Mouse (Mus musculus): ENCODE results near the gene Actr6. TPM values are rescaled to one million over a fixed set of nuclear protein-coding genes. Genes with fewer than 3 reads are reported as not detected.
A peak's percentile ranks its signal among the peaks of the same experiment; 100 is the strongest.

The Actr6 gene
- polyA plus RNA-seq (2015; fragmentation: Nextera tagmentation; extraction: Ambion mirVana): 29.5 and 33.6 TPM in 2 replicates

DNA sequence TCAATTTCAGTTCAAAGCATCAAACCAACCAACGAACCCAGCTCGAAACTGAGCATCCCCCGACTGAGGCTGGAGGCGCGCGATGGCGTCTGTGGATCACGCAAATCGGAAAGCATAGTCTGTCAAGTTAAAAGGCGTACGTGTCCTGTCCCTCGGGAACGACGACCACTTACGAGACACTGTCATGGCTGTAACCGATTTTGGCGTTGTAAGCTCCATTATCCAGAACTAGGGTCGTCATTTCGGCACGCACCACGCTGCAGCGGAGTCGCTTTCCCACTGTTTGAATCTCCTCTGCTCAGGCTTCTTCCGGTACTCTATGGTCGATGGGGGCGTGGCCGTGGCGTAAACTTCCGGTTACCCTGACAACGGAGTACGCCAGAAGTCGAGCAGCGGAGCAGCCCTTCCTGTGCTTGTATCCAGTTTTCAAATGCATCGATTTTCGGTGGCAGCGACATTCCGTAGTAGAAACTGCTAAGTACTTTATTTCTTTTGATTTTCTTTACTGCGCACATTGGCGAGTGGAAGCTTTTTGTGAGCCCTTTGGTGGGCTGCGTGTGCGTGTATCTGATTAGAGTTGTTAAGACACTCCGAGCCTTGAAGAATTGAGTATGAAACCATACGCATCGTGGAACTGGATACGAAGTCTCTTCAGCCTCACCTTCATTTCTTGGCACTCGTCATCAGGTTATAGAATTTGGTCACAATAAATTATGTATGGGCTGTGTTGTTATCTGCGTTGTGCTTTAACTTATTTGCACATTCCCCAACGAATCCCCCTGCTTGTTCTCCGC, at the start of gene Actr6:
Actr6 (minus strand) TSS at position 295 of the 794 bp plus-strand sequence.
- peak within 1 kb of the TSS; percentile 63 for H3K9ac ChIP-seq
- peak within 1 kb of the TSS; percentile 78 for H3K4me3 ChIP-seq (replicated peaks)
- no peaks in the 10 kb centered on the region; the same call in 1 of the 2 replicates for H3K36me3 ChIP-seq
- H3K27me3 ChIP-seq: no peaks in the 10 kb centered on the region
- H3K4me2 ChIP-seq (replicated peaks): peak within 1 kb of the TSS; percentile 71
- peak; percentile 93 for ATAC-seq (ENCODE audit: insufficient number of reproducible peaks, low FRiP score, low TSS enrichment, low read depth)
- H3K9me3 ChIP-seq (replicated peaks): no peaks in the 10 kb centered on the region
- under 1% methylated on average over 49 of the region's 49 CpGs for WGBS
- peaks cover 11% of the 10 kb centered on the region for H3K4me1 ChIP-seq
- peak within 1 kb of the TSS; percentile 71 for H3K27ac ChIP-seq (replicated peaks)

DNA sequence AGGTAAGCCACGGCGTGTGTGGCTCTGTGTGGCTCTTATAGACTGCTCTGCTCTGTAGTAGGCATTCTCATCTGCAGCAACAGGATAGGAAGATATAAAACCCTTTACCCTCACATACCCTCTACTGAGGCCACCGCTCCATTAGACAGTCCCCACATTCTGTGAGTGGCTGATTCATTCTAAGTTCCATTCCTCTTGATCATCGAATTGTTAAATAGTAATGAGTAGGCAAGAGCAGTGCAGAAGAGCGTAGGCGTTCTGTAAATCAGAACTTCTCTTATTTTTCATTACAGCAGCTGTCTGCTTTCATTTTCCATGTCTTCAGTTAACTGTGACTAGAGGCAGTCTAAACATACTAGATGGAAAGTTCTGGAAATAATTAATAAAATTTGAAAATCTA, 43.9 kb upstream of the Actr6 start:
- Histone ChIP-seq H3K27ac (replicated peaks) (no peak overlapping the region), H3K36me3 (peaks cover under 1% of the 10 kb centered on the region; the same call in 1 of the 2 replicates), H3K27me3 (no peaks in the 10 kb centered on the region), H3K4me2 (replicated peaks) (no peak overlapping the region), H3K4me3 (replicated peaks) (no peak overlapping the region), H3K9me3 (replicated peaks) (no peaks in the 10 kb centered on the region), H3K9ac (no peak overlapping the region), H3K4me1 (no peaks in the 10 kb centered on the region)
- ATAC-seq (ENCODE audit: insufficient number of reproducible peaks, low FRiP score, low TSS enrichment, low read depth): no peak
- 86% methylated on average over 6 of the region's 6 CpGs for WGBS

- no peaks in the 10 kb centered on the region; the same call in 1 of the 2 replicates for H3K36me3 ChIP-seq
- WGBS: 46% methylated on average over 2 of the region's 2 CpGs
- no peak overlapping the region for H3K27ac ChIP-seq (replicated peaks)
- H3K4me1 ChIP-seq: no peaks in the 10 kb centered on the region
- H3K9me3 ChIP-seq (replicated peaks): no peaks in the 10 kb centered on the region
- no peak overlapping the region for H3K4me2 ChIP-seq (replicated peaks)
- no peak for ATAC-seq (ENCODE audit: insufficient number of reproducible peaks, low FRiP score, low TSS enrichment, low read depth)
- H3K27me3 ChIP-seq: no peaks in the 10 kb centered on the region
- H3K4me3 ChIP-seq (replicated peaks): no peak overlapping the region
- H3K9ac ChIP-seq: no peak overlapping the region
Observed at GRCm38 (mm10) chr10:89771894-89772293, 39.8 kb upstream of the Actr6 start.

GRCm38 (mm10) chr10:89769096-89769495, 37.0 kb upstream of the Actr6 start:
- WGBS: 80% methylated on average over 4 of the region's 4 CpGs
- ATAC-seq (ENCODE audit: insufficient number of reproducible peaks, low FRiP score, low TSS enrichment, low read depth): no peak
- Histone ChIP-seq H3K4me1 (no peaks in the 10 kb centered on the region), H3K4me2 (replicated peaks) (no peak overlapping the region), H3K27ac (replicated peaks) (no peak overlapping the region), H3K9me3 (replicated peaks) (no peaks in the 10 kb centered on the region), H3K36me3 (no peaks in the 10 kb centered on the region), H3K4me3 (replicated peaks) (no peak overlapping the region), H3K9ac (no peak overlapping the region), H3K27me3 (no peaks in the 10 kb centered on the region)

DNA sequence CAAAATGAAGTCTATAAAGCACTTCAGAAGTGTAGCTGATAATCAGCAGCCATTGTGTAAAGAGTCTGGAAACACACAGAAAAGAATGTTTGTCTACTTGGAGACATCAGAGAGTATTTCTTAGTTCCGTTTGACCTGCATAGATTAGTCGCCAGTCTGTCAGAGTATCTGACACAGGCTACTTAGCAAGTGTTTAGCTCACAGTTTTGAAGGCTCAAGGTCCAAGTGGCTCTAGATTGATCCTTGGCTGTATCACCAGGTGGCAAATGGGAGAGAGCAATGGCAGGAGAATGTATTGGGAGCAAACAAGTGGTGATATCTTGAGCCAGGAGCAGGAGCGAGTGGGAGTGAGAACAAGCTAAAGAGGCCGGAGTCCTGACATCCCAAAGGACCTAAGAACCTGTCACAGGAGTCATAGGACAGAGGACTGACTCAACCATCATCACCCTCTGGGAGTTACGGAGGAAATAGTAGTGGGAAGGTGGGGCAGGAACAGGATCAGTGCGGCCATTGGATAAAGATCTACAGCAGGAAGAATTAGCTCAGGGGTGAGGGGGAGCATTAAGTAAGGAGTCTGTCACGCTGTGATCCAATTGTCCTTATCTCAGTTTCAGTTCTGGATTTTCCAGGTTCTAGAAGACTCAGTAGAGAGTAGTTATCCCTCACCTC, 36.4 kb upstream of the Actr6 start:
- no peaks in the 10 kb centered on the region for H3K9me3 ChIP-seq (replicated peaks)
- H3K4me1 ChIP-seq: no peaks in the 10 kb centered on the region
- no peak for ATAC-seq (ENCODE audit: insufficient number of reproducible peaks, low FRiP score, low TSS enrichment, low read depth)
- no peak overlapping the region for H3K4me2 ChIP-seq (replicated peaks)
- no peak overlapping the region for H3K4me3 ChIP-seq (replicated peaks)
- H3K27me3 ChIP-seq: no peaks in the 10 kb centered on the region
- no peak overlapping the region for H3K9ac ChIP-seq
- 79% methylated on average over 7 of the region's 7 CpGs for WGBS
- H3K27ac ChIP-seq (replicated peaks): no peak overlapping the region
- H3K36me3 ChIP-seq: no peaks in the 10 kb centered on the region

GRCm38 (mm10) chr10:89765790-89766714, 34.0 kb upstream of the Actr6 start:
- no peak overlapping the region for H3K4me2 ChIP-seq (replicated peaks)
- WGBS: 86% methylated on average over 11 of the region's 11 CpGs
- H3K27ac ChIP-seq (replicated peaks): no peak overlapping the region
- H3K4me1 ChIP-seq: no peaks in the 10 kb centered on the region
- no peak overlapping the region for H3K9ac ChIP-seq
- no peaks in the 10 kb centered on the region for H3K36me3 ChIP-seq
- H3K4me3 ChIP-seq (replicated peaks): no peak overlapping the region
- no peaks in the 10 kb centered on the region for H3K9me3 ChIP-seq (replicated peaks)
- ATAC-seq (ENCODE audit: insufficient number of reproducible peaks, low FRiP score, low TSS enrichment, low read depth): no peak
- H3K27me3 ChIP-seq: no peaks in the 10 kb centered on the region

DNA sequence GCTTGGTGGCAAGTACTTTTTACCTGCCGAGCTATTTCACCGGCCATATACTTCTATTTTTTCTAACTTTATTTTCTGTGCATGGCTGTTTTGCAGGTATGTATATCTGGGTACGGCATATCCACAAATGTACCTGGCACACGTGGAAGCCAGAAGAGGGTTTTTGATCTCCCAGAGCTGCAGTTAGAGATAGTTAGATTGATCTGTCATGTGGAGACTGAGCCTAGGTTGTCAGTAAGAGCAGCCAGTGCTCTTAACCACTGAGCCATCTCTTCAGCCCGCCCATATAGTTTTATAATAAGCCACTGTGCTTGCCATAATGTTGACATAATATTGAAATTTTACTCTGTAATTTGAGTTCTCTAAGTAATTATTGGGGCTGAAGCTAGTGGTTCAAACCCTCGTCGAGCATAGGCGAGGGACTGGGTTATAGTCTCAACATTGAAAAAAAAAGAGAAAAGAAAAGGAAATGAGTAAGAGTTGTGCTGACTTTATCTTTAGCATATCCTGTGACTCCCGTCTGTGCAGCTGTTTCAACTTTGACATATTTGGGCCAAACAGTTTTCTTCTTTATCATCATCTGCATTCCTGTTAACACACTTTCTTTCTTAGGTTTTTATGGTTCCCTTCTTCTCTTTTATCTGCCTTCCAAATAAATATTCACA, 32.5 kb upstream of the Actr6 start:
- H3K9ac ChIP-seq: no peak overlapping the region
- no peaks in the 10 kb centered on the region for H3K36me3 ChIP-seq
- H3K4me3 ChIP-seq (replicated peaks): no peak overlapping the region
- no peaks in the 10 kb centered on the region for H3K27me3 ChIP-seq
- H3K4me1 ChIP-seq: no peaks in the 10 kb centered on the region
- no peak overlapping the region for H3K27ac ChIP-seq (replicated peaks)
- no peak for ATAC-seq (ENCODE audit: insufficient number of reproducible peaks, low FRiP score, low TSS enrichment, low read depth)
- no peaks in the 10 kb centered on the region for H3K9me3 ChIP-seq (replicated peaks)
- H3K4me2 ChIP-seq (replicated peaks): no peak overlapping the region
- WGBS: 65% methylated on average over 9 of the region's 9 CpGs

DNA sequence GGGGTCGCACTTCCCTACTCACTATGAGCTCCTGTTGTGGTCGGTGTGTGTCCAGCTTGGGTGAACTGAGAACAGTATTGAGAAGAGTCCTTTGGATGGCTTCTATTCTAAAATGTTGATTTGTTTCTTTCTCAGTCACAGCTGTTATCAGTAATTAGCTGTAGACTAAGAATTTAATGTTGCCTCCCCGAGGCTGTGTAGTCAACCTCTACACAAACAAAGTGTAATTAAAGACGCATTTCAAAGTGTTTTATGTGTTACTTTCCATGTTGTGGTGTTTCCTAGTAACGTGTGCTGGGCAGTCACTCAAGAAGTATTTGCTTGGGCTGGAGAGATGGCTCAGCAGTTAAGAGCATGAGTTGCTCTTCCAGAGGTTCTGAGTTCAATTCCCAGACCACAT, 28.7 kb upstream of the Actr6 start:
- ATAC-seq (ENCODE audit: insufficient number of reproducible peaks, low FRiP score, low TSS enrichment, low read depth): no peak
- no peak overlapping the region for H3K9ac ChIP-seq
- H3K36me3 ChIP-seq: no peaks in the 10 kb centered on the region
- no peak overlapping the region for H3K4me2 ChIP-seq (replicated peaks)
- H3K27ac ChIP-seq (replicated peaks): no peak overlapping the region
- H3K4me1 ChIP-seq: no peaks in the 10 kb centered on the region
- no peaks in the 10 kb centered on the region for H3K27me3 ChIP-seq
- WGBS: 62% methylated on average over 5 of the region's 5 CpGs
- no peaks in the 10 kb centered on the region for H3K9me3 ChIP-seq (replicated peaks)
- H3K4me3 ChIP-seq (replicated peaks): no peak overlapping the region

DNA sequence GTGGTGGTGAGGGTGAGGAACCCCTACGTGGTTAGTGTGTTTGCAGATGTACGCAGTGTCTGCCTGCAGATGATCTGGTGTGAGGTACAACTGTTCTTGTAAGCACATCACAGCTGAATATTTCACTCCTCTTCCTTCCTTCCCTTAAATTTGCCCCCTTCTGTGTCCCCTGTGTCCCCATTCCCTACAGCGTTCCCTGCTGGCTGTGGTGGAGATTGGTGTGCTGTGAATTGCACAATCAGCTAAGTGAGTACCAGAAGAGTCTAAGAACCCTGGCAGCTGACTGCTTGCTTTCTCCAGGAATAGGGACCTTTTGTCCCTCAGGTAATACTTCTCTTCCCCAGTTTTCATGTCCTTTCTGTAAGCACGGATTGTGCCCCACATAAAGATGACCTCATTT, 23.1 kb upstream of the Actr6 start:
- no peak for ATAC-seq (ENCODE audit: insufficient number of reproducible peaks, low FRiP score, low TSS enrichment, low read depth)
- Histone ChIP-seq H3K4me2 (replicated peaks) (no peak overlapping the region), H3K9ac (no peak overlapping the region), H3K9me3 (replicated peaks) (no peaks in the 10 kb centered on the region), H3K27me3 (no peaks in the 10 kb centered on the region), H3K4me3 (replicated peaks) (no peak overlapping the region), H3K27ac (replicated peaks) (no peak overlapping the region), H3K4me1 (no peaks in the 10 kb centered on the region), H3K36me3 (no peaks in the 10 kb centered on the region)
- 86% methylated on average over 4 of the region's 4 CpGs for WGBS

- no peaks in the 10 kb centered on the region for H3K9me3 ChIP-seq (replicated peaks)
- H3K4me3 ChIP-seq (replicated peaks): no peak overlapping the region
- H3K9ac ChIP-seq: no peak overlapping the region
- H3K27me3 ChIP-seq: no peaks in the 10 kb centered on the region
- no peak overlapping the region for H3K27ac ChIP-seq (replicated peaks)
- WGBS: 81% methylated on average over 5 of the region's 5 CpGs
- no peak overlapping the region for H3K4me2 ChIP-seq (replicated peaks)
- peaks cover 3% of the 10 kb centered on the region; the same call in 1 of the 2 replicates for H3K4me1 ChIP-seq
- H3K36me3 ChIP-seq: no peaks in the 10 kb centered on the region
- no peak; the same call in 1 of the 2 replicates for ATAC-seq (ENCODE audit: insufficient number of reproducible peaks, low FRiP score, low TSS enrichment, low read depth)
Observed at GRCm38 (mm10) chr10:89751069-89751468, 19.0 kb upstream of the Actr6 start.

Data from embryonic facial prominence, embryonic 15.5 days (tissue).